Mouse (Mus musculus) erythroblast, embryonic 14.5 days (primary cell): ENCODE measurements around the gene Gm20431. TPM values are rescaled to one million over a fixed set of nuclear protein-coding genes. Genes with fewer than 3 reads are reported as not detected.

ENCODE experiments used
- H3K27me3 ChIP-seq: 2 replicates; pipeline ENCODE4 v1.6.1; 2012; ENCODE audit warnings: inconsistent platforms; ENCODE audit not compliant: control insufficient read depth
- H3K36me3 ChIP-seq: 2 replicates; pipeline ENCODE4 v1.6.1; 2012; ENCODE audit warnings: mild to moderate bottlenecking, inconsistent platforms; ENCODE audit not compliant: control insufficient read depth
- H3K4me1 ChIP-seq: 2 replicates; pipeline ENCODE4 v1.6.1; 2012; ENCODE audit warnings: inconsistent platforms; ENCODE audit not compliant: control insufficient read depth
- H3K4me3 ChIP-seq: replicated peaks from 2 replicates; pipeline ENCODE3; 2012; ENCODE audit warnings: moderate library complexity, mild to moderate bottlenecking, inconsistent platforms
- H3K9me3 ChIP-seq: 2 replicates; pipeline ENCODE4 v1.6.1; 2012; ENCODE audit warnings: low read length, inconsistent platforms, mixed read lengths; ENCODE audit not compliant: control insufficient read depth
- GATA1 ChIP-seq: IDR thresholded peaks from 2 replicates; pipeline ENCODE4 v1.6.1; 2012; ENCODE audit warnings: low read length, inconsistent platforms, mixed read lengths
- TAL1 ChIP-seq: IDR thresholded peaks from 3 replicates; pipeline ENCODE4 v1.6.1; 2012; ENCODE audit warnings: low read length, inconsistent platforms, mixed read lengths
- polyA plus RNA-seq: library from polyadenylated mRNA; stranded (reverse); fragments of >175 nt; gene quantifications from 2 replicates; pipeline ENCODE4 v1.2.3, GENCODE M21; 2012

The Gm20431 gene
- polyA plus RNA-seq, 1 experiment, result not detected

DNA sequence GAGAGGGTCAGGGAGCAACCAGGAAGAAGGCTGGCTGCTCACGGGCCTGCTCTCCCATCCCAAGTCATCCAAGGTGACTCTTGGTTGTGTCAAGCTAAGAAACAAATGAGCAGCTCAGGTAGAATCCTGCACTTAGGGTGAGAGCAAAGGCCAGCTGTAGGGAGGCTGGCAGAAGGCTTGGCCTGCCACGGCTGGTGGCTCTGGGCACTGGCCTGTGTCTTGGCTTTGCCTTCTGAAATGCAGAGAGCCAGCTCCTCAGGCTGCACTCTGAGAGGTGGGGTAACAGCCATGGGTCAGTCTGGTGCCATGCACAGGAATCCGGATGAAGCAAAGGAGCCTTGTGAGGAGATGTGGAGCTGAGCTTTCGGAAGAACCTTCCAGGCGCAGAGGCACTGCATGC lies 7.1 kb upstream of the Gm20431 start:
- TF ChIP-seq TAL1 (no peak), GATA1 (no peak)
- no peaks in the 10 kb centered on the region for H3K36me3 ChIP-seq
- H3K4me1 ChIP-seq, result peaks cover 30% of the 10 kb centered on the region
- no peaks in the 10 kb centered on the region; the same call in 1 of the 2 replicates for H3K9me3 ChIP-seq
- no peak overlapping the region for H3K4me3 ChIP-seq
- peaks cover 12% of the 10 kb centered on the region for H3K27me3 ChIP-seq

DNA sequence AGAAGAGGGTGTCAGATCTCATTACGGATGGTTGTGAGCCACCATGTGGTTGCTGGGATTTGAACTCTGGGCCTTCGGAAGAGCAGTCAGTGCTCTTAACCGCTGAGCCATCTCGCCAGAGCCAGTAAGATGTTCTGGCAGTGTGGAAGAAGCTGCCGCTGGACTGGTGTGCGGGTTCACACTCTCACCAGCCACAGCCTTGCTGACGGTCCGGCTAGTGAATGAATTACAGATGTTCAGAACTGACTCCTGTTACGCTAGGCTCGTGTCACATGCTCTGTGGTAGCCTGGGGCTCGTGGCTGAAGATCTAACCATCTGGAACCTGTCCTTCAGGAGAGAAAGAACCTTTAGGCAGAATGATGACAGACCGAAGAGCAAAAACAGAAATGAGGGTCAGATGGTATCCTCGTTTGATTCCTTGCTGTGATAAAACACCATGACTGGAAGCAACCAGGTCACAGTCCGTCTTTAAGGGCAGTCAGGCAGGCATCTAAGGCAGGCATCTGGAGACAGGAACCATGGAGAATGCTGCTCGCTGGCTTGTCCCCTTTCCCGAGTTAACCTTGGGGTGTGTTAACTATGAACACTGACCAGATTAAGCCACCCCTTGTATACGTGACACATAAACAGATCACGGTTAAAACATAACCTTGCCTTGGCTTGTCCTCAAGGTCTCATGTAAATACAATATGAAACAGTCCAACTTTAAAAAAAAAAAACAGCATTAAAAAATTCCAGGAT lies 4.8 kb upstream of the Gm20431 start:
- TF ChIP-seq GATA1, result no peak
- TF ChIP-seq TAL1, result no peak
- Histone ChIP-seq H3K27me3 (peaks cover 28% of the 10 kb centered on the region), H3K9me3 (no peaks in the 10 kb centered on the region)

DNA sequence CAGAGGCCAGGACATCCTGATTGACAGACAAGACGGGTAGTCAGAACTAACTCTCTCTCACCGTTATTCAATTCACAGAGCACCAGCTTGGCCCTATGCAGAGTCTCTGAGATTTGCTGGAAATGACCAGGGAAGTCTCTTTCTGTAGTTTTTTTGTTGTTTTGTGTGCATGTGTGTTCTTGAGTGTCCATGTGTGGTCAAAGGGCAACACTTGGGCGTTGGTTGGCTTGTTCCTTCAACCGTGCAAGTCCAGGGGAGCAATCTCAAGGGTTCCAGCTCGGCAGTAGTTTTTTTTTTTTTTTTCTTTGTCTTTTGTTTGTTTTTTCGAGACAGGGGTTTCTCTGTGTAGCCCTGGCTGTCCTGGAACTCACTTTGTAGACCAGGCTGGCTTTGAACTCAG lies 1.4 kb upstream of the Gm20431 start:
- no peaks in the 10 kb centered on the region for H3K9me3 ChIP-seq
- peaks cover 48% of the 10 kb centered on the region for H3K4me1 ChIP-seq
- peaks cover 17% of the 10 kb centered on the region for H3K36me3 ChIP-seq
- peaks cover 30% of the 10 kb centered on the region for H3K27me3 ChIP-seq
- peak overlapping the region; percentile 93 for H3K4me3 ChIP-seq
- TF ChIP-seq GATA1 (no peak), TAL1 (no peak)

More for the DNA sequence above, 4.8 kb upstream of the Gm20431 start:
- Histone ChIP-seq H3K36me3 (no peaks in the 10 kb centered on the region), H3K4me3 (no peak overlapping the region), H3K4me1 (peaks cover 21% of the 10 kb centered on the region)

DNA sequence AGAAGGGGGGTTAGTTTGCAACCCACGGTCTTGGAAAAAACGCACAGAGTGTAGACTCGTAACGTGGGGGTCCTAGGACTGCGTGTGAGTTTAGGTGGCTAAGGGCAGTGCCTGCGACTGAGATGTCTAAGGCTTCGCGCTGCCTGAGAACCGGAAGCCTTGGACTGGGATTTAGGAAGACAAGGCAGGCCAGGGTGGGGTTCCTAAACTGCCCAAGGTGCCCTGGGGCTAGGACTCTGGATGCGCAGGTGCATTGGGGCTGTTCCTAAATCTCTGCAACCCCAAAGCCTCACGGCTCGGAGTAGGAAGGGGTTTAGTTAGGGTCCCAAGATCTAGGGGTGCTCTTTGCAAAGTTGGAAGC lies 705 bp downstream of the Gm20431 start:
- peaks cover 23% of the 10 kb centered on the region for H3K27me3 ChIP-seq
- H3K36me3 ChIP-seq, result peaks cover 31% of the 10 kb centered on the region
- H3K4me1 ChIP-seq, result peaks cover 60% of the 10 kb centered on the region
- H3K9me3 ChIP-seq, result no peaks in the 10 kb centered on the region
- H3K4me3 ChIP-seq, result peak overlapping the region; percentile 93
- TF ChIP-seq TAL1 (no peak), GATA1 (no peak)

GRCm38 (mm10) chr2:167659847-167660610 lies 1.3 kb downstream of the Gm20431 start:
- Histone ChIP-seq H3K4me1 (peaks cover 60% of the 10 kb centered on the region), H3K9me3 (no peaks in the 10 kb centered on the region), H3K27me3 (peaks cover 23% of the 10 kb centered on the region), H3K4me3 (peak overlapping the region; percentile 93), H3K36me3 (peaks cover 31% of the 10 kb centered on the region)
- no peak for TF ChIP-seq GATA1
- TF ChIP-seq TAL1, result no peak

DNA sequence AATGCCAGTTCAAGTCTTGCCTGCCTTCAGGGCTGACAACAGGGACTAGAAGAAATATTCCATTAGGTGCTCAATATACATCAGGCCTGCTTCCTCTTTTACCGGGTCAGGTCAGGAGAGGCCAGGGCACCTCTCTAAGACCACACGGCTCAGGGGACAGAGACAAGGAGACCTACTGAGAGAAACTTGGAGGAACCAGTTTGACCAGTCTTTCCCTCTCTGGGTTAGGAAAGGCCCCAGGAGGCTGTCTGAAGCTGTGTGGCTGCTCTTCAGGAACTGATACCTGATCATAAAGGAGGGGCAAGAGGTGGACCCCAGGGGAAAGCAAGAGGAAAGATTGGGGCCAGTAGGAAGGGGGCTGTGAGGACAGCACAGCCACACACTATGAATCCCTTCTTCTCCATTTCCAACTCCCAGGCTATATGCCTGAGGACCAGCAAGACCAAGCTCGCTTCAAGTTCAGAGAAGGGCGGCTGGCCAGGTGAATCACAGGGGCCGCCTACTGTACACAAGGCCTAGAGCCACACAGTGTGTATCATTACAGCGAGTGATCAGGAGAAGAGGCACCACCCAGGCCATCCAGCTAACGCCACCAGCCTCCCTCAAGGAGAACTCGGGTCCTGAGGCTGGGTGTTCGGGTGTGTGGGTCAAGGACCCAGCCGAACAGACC lies 2.0 kb downstream of the Gm20431 start:
- TF ChIP-seq TAL1 (no peak), GATA1 (no peak)
- peak overlapping the region; percentile 93 for H3K4me3 ChIP-seq
- H3K9me3 ChIP-seq, result no peaks in the 10 kb centered on the region
- peaks cover 21% of the 10 kb centered on the region for H3K27me3 ChIP-seq
- H3K4me1 ChIP-seq, result peaks cover 60% of the 10 kb centered on the region
- peaks cover 39% of the 10 kb centered on the region for H3K36me3 ChIP-seq

DNA sequence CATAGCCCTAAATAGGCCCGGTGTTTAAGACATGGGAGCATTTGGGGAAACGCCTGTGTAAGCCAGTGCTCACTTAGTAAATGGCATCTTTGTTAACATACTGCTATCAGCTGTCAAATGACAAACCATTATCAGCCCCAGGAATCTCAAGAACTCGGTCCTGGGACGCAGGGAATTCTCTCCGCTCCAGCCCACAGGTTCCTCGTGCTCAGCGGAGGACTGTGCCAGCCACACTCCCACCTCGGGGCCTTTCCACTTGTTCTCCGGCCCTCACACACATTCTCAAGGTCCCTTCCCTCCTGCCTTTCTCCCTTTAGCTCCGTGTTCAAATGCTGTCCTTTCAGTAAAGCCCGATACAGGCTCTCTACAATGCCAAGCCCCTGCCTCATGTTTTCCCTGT lies 2.6 kb downstream of the Gm20431 start:
- TF ChIP-seq TAL1 (no peak), GATA1 (no peak)
- Histone ChIP-seq H3K36me3 (peaks cover 45% of the 10 kb centered on the region), H3K4me3 (no peak overlapping the region), H3K9me3 (no peaks in the 10 kb centered on the region), H3K27me3 (peaks cover 18% of the 10 kb centered on the region), H3K4me1 (peaks cover 60% of the 10 kb centered on the region)

- H3K9me3 ChIP-seq, result no peaks in the 10 kb centered on the region
- peaks cover 52% of the 10 kb centered on the region for H3K36me3 ChIP-seq
- H3K4me1 ChIP-seq, result peaks cover 65% of the 10 kb centered on the region
Measured at GRCm38 (mm10) chr2:167657973-167658372, 3.3 kb downstream of the Gm20431 start.

More at GRCm38 (mm10) chr2:167657973-167658372, 3.3 kb downstream of the Gm20431 start:
- TF ChIP-seq GATA1, result no peak
- no peak for TF ChIP-seq TAL1
- Histone ChIP-seq H3K4me3 (no peak overlapping the region), H3K27me3 (peaks cover 14% of the 10 kb centered on the region)
